Mouse (Mus musculus) lung, embryonic 16.5 days (tissue): Measurements from ENCODE around the gene Ulk4. TPM values are rescaled to one million over a fixed set of nuclear protein-coding genes. Genes with fewer than 3 reads are reported as not detected.
"Not testable (repeated sequence)": the region's sequence is repeated elsewhere in the genome, so short reads cannot be mapped to it uniquely, and the experiment has no call there.

ENCODE experiments used
- ATAC-seq: fragments of 200-750 bp; cut with Nextera tagmentation; 2 replicates; pipeline ENCODE4 v1.8.0; 2017; ENCODE audit warnings: low read depth, mild to moderate bottlenecking, moderate library complexity
- H3K27ac ChIP-seq: fragments of 300-500 bp; sonication (generic); 2 replicates; pipeline ENCODE4 v1.5.1; 2014; ENCODE audit warnings: mild to moderate bottlenecking, control low read depth, low read length
- H3K27me3 ChIP-seq: fragments of 300-500 bp; sonication (generic); 2 replicates; pipeline ENCODE4 v1.6.1; 2014; ENCODE audit warnings: low read depth, low read length, mixed read lengths; ENCODE audit not compliant: control insufficient read depth, insufficient read depth
- H3K36me3 ChIP-seq: fragments of 300-500 bp; sonication (generic); 2 replicates; pipeline ENCODE4 v1.6.1; 2014; ENCODE audit warnings: low read length; ENCODE audit not compliant: control insufficient read depth, insufficient read depth
- H3K4me1 ChIP-seq: fragments of 300-500 bp; sonication (generic); replicated peaks from 2 replicates; pipeline ENCODE4 v1.6.1; 2014; ENCODE audit warnings: low read length, mixed read lengths; ENCODE audit not compliant: control insufficient read depth, insufficient read depth
- H3K4me2 ChIP-seq: fragments of 300-500 bp; sonication (generic); 2 replicates; pipeline ENCODE4 v1.6.1; 2014; ENCODE audit warnings: low read depth, low read length, control low read depth
- H3K4me3 ChIP-seq: fragments of 300-500 bp; sonication (generic); 2 replicates; pipeline ENCODE4 v1.5.1; 2014; ENCODE audit warnings: mild to moderate bottlenecking, low read length, control low read depth
- H3K9ac ChIP-seq: fragments of 300-500 bp; sonication (generic); 2 replicates; pipeline ENCODE4 v1.6.1; 2014; ENCODE audit warnings: low read length, control low read depth
- H3K9me3 ChIP-seq: fragments of 300-500 bp; sonication (generic); 2 replicates; pipeline ENCODE4 v1.6.1; 2016; ENCODE audit warnings: low read length; ENCODE audit not compliant: control insufficient read depth
- WGBS: fragments of 180-500 bp; shearing (Covaris S2); extraction: QIAGEN DNeasy Blood & Tissue Kit; methylation state at CpG from one replicate; pipeline ENCODE4 v1.1.7; 2014; 5-methylcytosine and 5-hydroxymethylcytosine counted together
- polyA plus RNA-seq: library from polyadenylated mRNA; unstranded; fragments of >200 nt; fragmentation: Nextera tagmentation; extraction: Ambion mirVana; gene quantifications from 2 replicates; pipeline ENCODE4 v1.2.1, GENCODE M21; 2015

Ulk4 gene
- polyA plus RNA-seq, 1 experiment from 2014 or later, result 155 TPM

- WGBS, result 43% methylated on average over 12 of the region's 12 CpGs
- Histone ChIP-seq H3K27ac (no peak overlapping the region), H3K4me2 (no peak overlapping the region), H3K9ac (no peak overlapping the region), H3K27me3 (no peaks in the 10 kb centered on the region), H3K9me3 (no peaks in the 10 kb centered on the region), H3K36me3 (no peaks in the 10 kb centered on the region), H3K4me3 (no peak overlapping the region), H3K4me1 (no peaks in the 10 kb centered on the region; the same call in 1 of the 2 replicates)
- ATAC-seq, result no peak
Observed at GRCm38 (mm10) chr9:121061820-121062623, 215.0 kb downstream of the Ulk4 start.

GRCm38 (mm10) chr9:121060331-121060730, 216.7 kb downstream of the Ulk4 start:
- H3K4me2 ChIP-seq, result no peak overlapping the region
- ATAC-seq, result no peak
- no peak overlapping the region for H3K4me3 ChIP-seq
- no peaks in the 10 kb centered on the region for H3K36me3 ChIP-seq
- no peaks in the 10 kb centered on the region for H3K27me3 ChIP-seq
- H3K9ac ChIP-seq, result no peak overlapping the region
- no peak overlapping the region for H3K27ac ChIP-seq
- WGBS, result 74% methylated on average over 8 of the region's 8 CpGs
- H3K9me3 ChIP-seq, result no peaks in the 10 kb centered on the region
- no peaks in the 10 kb centered on the region; the same call in 1 of the 2 replicates for H3K4me1 ChIP-seq

GRCm38 (mm10) chr9:121059286-121059685, 217.7 kb downstream of the Ulk4 start:
- H3K27ac ChIP-seq, result no peak overlapping the region
- peak; percentile 53; the same call in 1 of the 2 replicates for ATAC-seq
- 91% methylated on average over 3 of the region's 3 CpGs for WGBS

GRCm38 (mm10) chr9:121058538-121058937, 218.5 kb downstream of the Ulk4 start:
- H3K27me3 ChIP-seq, result no peaks in the 10 kb centered on the region
- peak overlapping the region; percentile 21; the same call in 1 of the 2 replicates for H3K4me2 ChIP-seq
- WGBS, result 79% methylated on average over 8 of the region's 8 CpGs
- H3K36me3 ChIP-seq, result no peaks in the 10 kb centered on the region
- H3K4me3 ChIP-seq, result no peak overlapping the region
- H3K9me3 ChIP-seq, result no peaks in the 10 kb centered on the region
- H3K9ac ChIP-seq, result no peak overlapping the region
- H3K27ac ChIP-seq, result peak overlapping the region; percentile 77
- H3K4me1 ChIP-seq, result no peaks in the 10 kb centered on the region; the same call in 1 of the 2 replicates
- ATAC-seq, result peak; percentile 23; the same call in 1 of the 2 replicates

More at GRCm38 (mm10) chr9:121059286-121059685, 217.7 kb downstream of the Ulk4 start:
- no peaks in the 10 kb centered on the region for H3K36me3 ChIP-seq
- no peaks in the 10 kb centered on the region for H3K9me3 ChIP-seq
- no peak overlapping the region for H3K4me3 ChIP-seq
- no peaks in the 10 kb centered on the region for H3K27me3 ChIP-seq
- H3K4me1 ChIP-seq, result no peaks in the 10 kb centered on the region; the same call in 1 of the 2 replicates
- no peak overlapping the region for H3K4me2 ChIP-seq
- no peak overlapping the region for H3K9ac ChIP-seq

- peak overlapping the region; percentile 21; the same call in 1 of the 2 replicates for H3K4me2 ChIP-seq
- no peaks in the 10 kb centered on the region; the same call in 1 of the 2 replicates for H3K4me1 ChIP-seq
- H3K9me3 ChIP-seq, result no peaks in the 10 kb centered on the region
- WGBS, result 77% methylated on average over 7 of the region's 7 CpGs
- H3K9ac ChIP-seq, result no peak overlapping the region
- peak; percentile 88 for ATAC-seq
- H3K4me3 ChIP-seq, result no peak overlapping the region
- H3K27ac ChIP-seq, result peak overlapping the region; percentile 77
- no peaks in the 10 kb centered on the region for H3K27me3 ChIP-seq
- H3K36me3 ChIP-seq, result no peaks in the 10 kb centered on the region
Observed at GRCm38 (mm10) chr9:121058116-121058515, 218.9 kb downstream of the Ulk4 start.

GRCm38 (mm10) chr9:121057401-121057800, 219.6 kb downstream of the Ulk4 start:
- no peak for ATAC-seq
- H3K9me3 ChIP-seq, result no peaks in the 10 kb centered on the region
- H3K27me3 ChIP-seq, result no peaks in the 10 kb centered on the region
- no peak overlapping the region for H3K4me3 ChIP-seq
- WGBS, result 39% methylated on average over 9 of the region's 9 CpGs
- H3K36me3 ChIP-seq, result no peaks in the 10 kb centered on the region
- H3K27ac ChIP-seq, result peak overlapping the region; percentile 75
- H3K4me2 ChIP-seq, result peak overlapping the region; percentile 17; the same call in 1 of the 2 replicates
- H3K4me1 ChIP-seq, result no peaks in the 10 kb centered on the region; the same call in 1 of the 2 replicates
- no peak overlapping the region for H3K9ac ChIP-seq

GRCm38 (mm10) chr9:121056526-121056925, 220.5 kb downstream of the Ulk4 start:
- ATAC-seq, result no peak
- H3K9me3 ChIP-seq, result no peaks in the 10 kb centered on the region
- H3K27me3 ChIP-seq, result no peaks in the 10 kb centered on the region
- H3K4me1 ChIP-seq, result no peaks in the 10 kb centered on the region
- no peak overlapping the region for H3K9ac ChIP-seq
- H3K36me3 ChIP-seq, result no peaks in the 10 kb centered on the region
- no peak overlapping the region for H3K4me2 ChIP-seq
- no peak overlapping the region for H3K27ac ChIP-seq
- 84% methylated on average over 3 of the region's 3 CpGs for WGBS
- no peak overlapping the region for H3K4me3 ChIP-seq

- Histone ChIP-seq H3K9me3 (no peaks in the 10 kb centered on the region), H3K36me3 (no peaks in the 10 kb centered on the region), H3K9ac (no peak overlapping the region), H3K4me3 (no peak overlapping the region), H3K27me3 (no peaks in the 10 kb centered on the region), H3K4me1 (no peaks in the 10 kb centered on the region), H3K27ac (no peak overlapping the region), H3K4me2 (no peak overlapping the region)
- no peak for ATAC-seq
- WGBS, result 55% methylated on average over 5 of the region's 5 CpGs
Observed at GRCm38 (mm10) chr9:121056036-121056435, 221.0 kb downstream of the Ulk4 start.

GRCm38 (mm10) chr9:121045657-121046056, 231.3 kb downstream of the Ulk4 start:
- 72% methylated on average over 9 of the region's 9 CpGs for WGBS
- H3K36me3 ChIP-seq, ATAC-seq, H3K4me2 ChIP-seq, H3K27me3 ChIP-seq, H3K4me3 ChIP-seq, H3K9ac ChIP-seq, H3K4me1 ChIP-seq, H3K27ac ChIP-seq, H3K9me3 ChIP-seq: not testable (repeated sequence)
